Mouse (Mus musculus) inflammation-experienced regulatory T-cells (primary cell): ENCODE measurements around the gene Rsrc2. TPM values are rescaled to one million over a fixed set of nuclear protein-coding genes. Genes with fewer than 3 reads are reported as not detected.

Experiments
- polyA plus RNA-seq, 2 experiments: library from polyadenylated mRNA; unstranded; fragments of 100-300 nt; shearing (Covaris generic); gene quantifications; one replicate each; pipeline ENCODE4 v1.2.1; 2017

The Rsrc2 gene
- polyA plus RNA-seq, result 100 to 1,000 TPM; 161 to 183 TPM

DNA sequence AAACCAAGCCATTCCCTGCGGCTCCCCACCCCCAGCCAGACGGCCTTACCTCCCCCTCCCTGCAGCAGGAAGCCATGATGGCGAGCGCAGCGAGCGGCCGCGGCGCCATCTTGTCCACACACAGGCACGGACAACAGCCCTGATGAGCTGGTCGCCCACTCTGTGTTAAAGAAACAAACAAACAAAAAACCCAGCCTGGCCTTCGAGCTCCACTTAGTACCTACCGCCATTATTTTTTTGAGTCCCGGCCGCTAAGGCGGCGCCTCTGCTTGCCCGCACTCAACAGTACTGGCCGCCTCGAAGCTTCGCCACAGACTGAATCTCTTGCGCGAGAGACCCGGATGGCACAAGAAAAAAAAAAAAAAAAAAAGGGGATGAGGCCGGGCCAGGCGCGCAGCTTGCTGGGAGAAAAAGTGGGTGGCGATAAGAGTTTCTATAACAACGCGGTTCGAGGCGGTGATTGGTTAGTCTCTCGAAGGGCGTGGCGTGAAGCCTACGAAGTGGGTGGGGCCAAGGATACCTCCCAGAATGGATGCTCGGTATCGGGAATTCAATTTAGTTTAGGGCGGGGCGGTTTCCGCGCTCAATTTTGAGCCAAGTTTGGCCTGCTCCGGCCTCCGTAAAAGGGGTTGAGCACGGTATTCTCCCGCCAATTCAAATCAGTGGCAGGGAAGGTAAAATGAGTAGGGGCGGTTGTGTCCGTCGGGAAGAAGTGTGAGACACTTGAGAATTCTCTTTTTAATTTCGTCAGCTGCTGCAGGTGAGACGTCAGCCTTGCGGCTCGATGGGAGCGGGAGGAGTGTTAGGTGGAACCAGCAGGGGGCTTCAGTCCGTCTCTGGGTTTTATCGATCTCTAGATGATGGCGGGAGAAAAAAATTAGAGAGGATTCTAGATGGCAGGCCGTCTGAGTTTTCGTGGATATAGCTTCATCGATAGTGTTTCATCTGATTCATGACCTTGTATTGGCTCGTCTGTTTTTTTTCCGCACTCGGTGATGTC is at the start of gene Rsrc2, which contains the start of gene Kntc1:
Gene Rsrc2, minus strand, starts transcription at position 350 of the 1,000 bp plus-strand sequence.
Gene Kntc1, plus strand, starts transcription at position 652 of the 1,000 bp plus-strand sequence.

GRCm38 (mm10) chr5:123720328-123721311 is 28.6 kb downstream of the Rsrc2 start, which contains the start of gene Zcchc8:
Zcchc8 (minus strand) TSS chr5:123721100.

GRCm38 (mm10) chr5:123684221-123685144 is 64.7 kb downstream of the Rsrc2 start, which contains the start of gene Clip1:
Clip1 (minus strand) TSS chr5:123684618.

Other genes starting within 250 kb of the Rsrc2 start
- under 1 TPM in 1 of 2 experiments, not detected in 1; 0.20 TPM for gene B3gnt4, start 239.0 kb downstream of the Rsrc2 start, polyA plus RNA-seq
- gene Diablo, start 225.2 kb downstream of the Rsrc2 start, polyA plus RNA-seq, result 100 to 1,000 TPM; 102 to 113 TPM
- gene Gm49027, start 223.9 kb downstream of the Rsrc2 start, polyA plus RNA-seq, result under 1 TPM in 1 of 2 experiments, not detected in 1; 0.19 TPM
- 10 to 100 TPM; 36.7 to 38.3 TPM for gene Vps33a, start 176.4 kb downstream of the Rsrc2 start, polyA plus RNA-seq
- 100 to 1,000 TPM in 1 of 2 experiments, 10 to 100 TPM in 1; 88.3 to 119 TPM for gene Clip1, start 64.8 kb downstream of the Rsrc2 start, polyA plus RNA-seq
- 100 to 1,000 TPM in 1 of 2 experiments, 10 to 100 TPM in 1; 92.3 to 117 TPM for gene Zcchc8, start 28.3 kb downstream of the Rsrc2 start, polyA plus RNA-seq
- gene Kntc1, start 302 bp upstream of the Rsrc2 start, polyA plus RNA-seq, result 1 to 10 TPM in 1 of 2 experiments, under 1 TPM in 1; 0.77 to 5.2 TPM
- 1 to 10 TPM in 1 of 2 experiments, not detected in 1; 2.4 TPM for gene Hcar2, start 116.1 kb upstream of the Rsrc2 start, polyA plus RNA-seq
- gene Hcar1, start 130.6 kb upstream of the Rsrc2 start, polyA plus RNA-seq, result not detected
- gene Denr, start 157.8 kb upstream of the Rsrc2 start, polyA plus RNA-seq, result 100 to 1,000 TPM in 1 of 2 experiments, 10 to 100 TPM in 1; 94.6 to 110 TPM
- gene Gm43518, start 178.0 kb upstream of the Rsrc2 start, polyA plus RNA-seq, result 1 to 10 TPM; 2.7 to 4.1 TPM
- 1 to 10 TPM; 3.1 to 7.6 TPM for gene Ccdc62, start 181.3 kb upstream of the Rsrc2 start, polyA plus RNA-seq
- gene Hip1r, start 224.2 kb upstream of the Rsrc2 start, polyA plus RNA-seq, result 10 to 100 TPM; 56.6 to 57.9 TPM